Mouse (Mus musculus) mature B cell (primary cell): Measurements from ENCODE around the gene Gm5741.

Experiments used
- in situ Hi-C: fragments of 300-500 bp; cut with MboI; formaldehyde crosslinking; loops from 2 replicates; pipeline ENCODE4 v1.14.3; 2019

Gene Gm5741

GRCm38 (mm10) chr8:85067982-85068381 is at the start of gene Gm5741:
Gm5741 (minus strand) TSS chr8:85067982.
- in situ Hi-C loops = no loop called here

GRCm38 (mm10) chr8:85116984-85117383 is 49.2 kb upstream of the Gm5741 start:
- in situ Hi-C loops = no loop called here

- in situ Hi-C loops = no loop called here
Observed at GRCm38 (mm10) chr8:85115501-85115900, 47.7 kb upstream of the Gm5741 start.

- in situ Hi-C loops = no loop called here
Observed at GRCm38 (mm10) chr8:85113241-85113640, 45.5 kb upstream of the Gm5741 start.

- in situ Hi-C loops = no loop called here
Observed at GRCm38 (mm10) chr8:85100076-85100665, 32.4 kb upstream of the Gm5741 start.

- in situ Hi-C loops = loop anchor here (25.0 kb wide), 1 partner anchor 190 kb away; the partner anchor contains the start of genes Orc6 and Vps35
Observed at GRCm38 (mm10) chr8:85096850-85097249, 29.1 kb upstream of the Gm5741 start.

GRCm38 (mm10) chr8:85096196-85096595 is 28.4 kb upstream of the Gm5741 start:
- in situ Hi-C loops = loop anchor here (25.0 kb wide), 1 partner anchor 191 kb away; the partner anchor contains the start of genes Orc6 and Vps35

GRCm38 (mm10) chr8:85095566-85095965 is 27.8 kb upstream of the Gm5741 start:
- in situ Hi-C loops = loop anchor here (25.0 kb wide), 1 partner anchor 192 kb away; the partner anchor contains the start of genes Orc6 and Vps35

- in situ Hi-C loops = loop anchor here (25.0 kb wide), 1 partner anchor 192 kb away; the partner anchor contains the start of genes Orc6 and Vps35
Observed at GRCm38 (mm10) chr8:85095051-85095450, 27.3 kb upstream of the Gm5741 start.

GRCm38 (mm10) chr8:85091526-85092090 is 23.8 kb upstream of the Gm5741 start:
- in situ Hi-C loops = loop anchor here (25.0 kb wide), 1 partner anchor 196 kb away; the partner anchor contains the start of genes Orc6 and Vps35

- in situ Hi-C loops = loop anchor here (25.0 kb wide), 1 partner anchor 196 kb away; the partner anchor contains the start of genes Orc6 and Vps35
Observed at GRCm38 (mm10) chr8:85090856-85091255, 23.1 kb upstream of the Gm5741 start.

GRCm38 (mm10) chr8:85088771-85089170 is 21.0 kb upstream of the Gm5741 start:
- in situ Hi-C loops = loop anchor here (25.0 kb wide), 1 partner anchor 199 kb away; the partner anchor contains the start of genes Orc6 and Vps35

- in situ Hi-C loops = loop anchor here (25.0 kb wide), 1 partner anchor 201 kb away; the partner anchor contains the start of genes Orc6 and Vps35
Observed at GRCm38 (mm10) chr8:85086238-85086637, 18.5 kb upstream of the Gm5741 start.

GRCm38 (mm10) chr8:85084633-85085032 is 16.9 kb upstream of the Gm5741 start:
- in situ Hi-C loops = loop anchor here (25.0 kb wide), 1 partner anchor 203 kb away; the partner anchor contains the start of genes Orc6 and Vps35

- in situ Hi-C loops = loop anchor here (25.0 kb wide), 1 partner anchor 204 kb away; the partner anchor contains the start of genes Orc6 and Vps35
Observed at GRCm38 (mm10) chr8:85083108-85083813, 15.5 kb upstream of the Gm5741 start, which contains the start of gene Man2b1. Man2b1 (plus strand) TSS chr8:85083270.

GRCm38 (mm10) chr8:85082169-85082568 is 14.4 kb upstream of the Gm5741 start:
- in situ Hi-C loops = loop anchor here (25.0 kb wide), 1 partner anchor 205 kb away; the partner anchor contains the start of genes Orc6 and Vps35

- in situ Hi-C loops = loop anchor here (25.0 kb wide), 1 partner anchor 206 kb away; the partner anchor contains the start of genes Orc6 and Vps35
Observed at GRCm38 (mm10) chr8:85081216-85081555, 13.4 kb upstream of the Gm5741 start, which contains the start of gene Wdr83. Wdr83 (minus strand) TSS chr8:85081306.

- in situ Hi-C loops = loop anchor here (25.0 kb wide), 1 partner anchor 207 kb away; the partner anchor contains the start of genes Orc6 and Vps35
Observed at GRCm38 (mm10) chr8:85080532-85081215, 12.9 kb upstream of the Gm5741 start, which contains the start of gene Wdr83os. Wdr83os (plus strand) TSS chr8:85080740.

- in situ Hi-C loops = loop anchor here (25.0 kb wide), 1 partner anchor 207 kb away; the partner anchor contains the start of genes Orc6 and Vps35
Observed at GRCm38 (mm10) chr8:85080214-85080531, 12.4 kb upstream of the Gm5741 start.

- in situ Hi-C loops = loop anchor here (25.0 kb wide), 1 partner anchor 210 kb away; the partner anchor contains the start of genes Orc6 and Vps35
Observed at GRCm38 (mm10) chr8:85076993-85077392, 9.2 kb upstream of the Gm5741 start.

- in situ Hi-C loops = loop anchor here (25.0 kb wide), 1 partner anchor 211 kb away; the partner anchor contains the start of genes Orc6 and Vps35
Observed at GRCm38 (mm10) chr8:85076001-85076400, 8.2 kb upstream of the Gm5741 start.
